Mouse (Mus musculus) embryonic fibroblast, embryonic 13.5 days (primary cell): ENCODE data around the gene Wdr31.

Source experiments
- CTCF ChIP-seq: IDR thresholded peaks from 2 replicates; pipeline ENCODE4 v1.5.1; 2011; ENCODE audit warnings: mild to moderate bottlenecking, control low read depth, low read length, moderate library complexity, borderline replicate concordance; ENCODE audit not compliant: insufficient read depth
- POLR2A ChIP-seq: IDR thresholded peaks from 2 replicates; pipeline ENCODE4 v1.6.1; 2011; ENCODE audit warnings: low read depth, mild to moderate bottlenecking, control low read depth, low read length, moderate library complexity

DNA sequence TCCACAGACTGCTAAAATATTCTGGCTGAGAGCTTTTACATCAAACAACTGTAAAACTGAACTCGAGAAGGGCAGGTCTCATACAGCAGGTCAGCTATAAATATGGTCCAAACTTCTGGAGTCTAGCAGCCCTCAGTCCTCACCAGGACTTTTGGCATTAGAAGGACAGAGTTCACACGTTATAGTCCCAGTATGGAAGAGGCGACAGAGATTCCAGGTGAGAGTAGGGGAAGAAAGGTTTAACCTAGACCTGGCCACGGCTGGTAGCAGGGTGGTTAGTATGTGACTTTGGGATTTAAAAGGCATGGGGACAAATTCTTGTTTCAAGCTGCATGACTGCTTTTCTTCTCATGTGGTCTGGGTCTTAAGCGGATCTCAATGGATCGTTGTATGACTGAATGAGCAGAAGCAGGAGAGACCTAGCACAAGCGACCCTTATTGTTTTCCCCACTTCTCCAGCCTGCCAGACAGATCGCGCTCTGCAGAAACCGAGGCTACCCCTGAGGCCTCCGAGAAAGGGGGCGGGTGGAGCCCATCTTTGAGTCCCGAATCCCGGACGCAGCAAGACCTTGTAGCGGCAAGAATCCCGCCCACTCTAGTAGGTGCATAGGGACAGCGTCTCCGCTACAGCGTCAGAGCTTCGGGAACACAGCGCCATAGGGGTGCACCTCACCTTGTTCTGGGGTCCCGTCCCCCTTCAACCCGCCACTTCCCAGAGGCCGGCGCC is 48.6 kb upstream of the Wdr31 start:
- TF ChIP-seq CTCF = no peak
- no peak for TF ChIP-seq POLR2A
